ENCODE assay signal across 8 mouse cellular contexts in the genomic region with DNA sequence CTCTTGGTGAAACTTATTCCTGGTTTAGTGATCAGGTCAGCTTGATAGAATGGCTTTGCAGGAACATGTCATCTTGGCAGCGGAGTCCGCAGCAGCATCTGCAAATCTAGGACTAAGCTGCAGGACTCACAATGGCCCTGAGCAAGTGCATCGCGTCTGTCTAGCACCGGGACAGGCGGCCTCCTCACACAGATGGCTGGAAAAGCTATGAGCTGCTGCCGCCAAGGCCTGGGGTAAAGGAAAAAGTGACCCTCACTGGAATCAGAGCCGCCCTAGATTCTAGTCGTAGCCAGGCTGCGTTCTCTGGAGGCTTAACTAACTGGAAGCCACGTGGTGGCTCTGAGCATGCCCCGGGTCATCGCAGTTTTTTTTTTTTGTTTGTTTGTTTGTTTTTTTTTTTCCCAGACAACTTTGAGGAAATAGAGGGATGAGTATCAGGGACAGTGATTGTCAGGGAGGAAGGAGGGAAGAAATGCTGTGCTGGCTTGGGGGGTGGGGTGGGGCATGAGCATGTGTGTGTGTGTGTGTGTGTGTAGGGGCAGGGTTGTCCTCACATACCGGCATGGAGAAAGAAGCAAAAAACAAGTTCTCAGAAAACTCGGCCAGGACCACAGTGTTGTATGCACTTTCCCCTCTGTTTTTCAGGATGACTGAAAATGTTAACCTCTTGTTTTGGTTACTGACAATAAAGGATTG. TPM values are rescaled to one million over a fixed set of nuclear protein-coding genes. Genes with fewer than 3 reads are reported as not detected.
DNase-seq lines count a peak whose midpoint lies in the region; ATAC-seq and TF ChIP-seq lines count a peak whose summit lies in the region.

No protein-coding gene starts in this region.

- intact Hi-C loops in heart, postnatal 25 days (cut with DNase I), result no loop called here

- TF ChIP-seq EP300 in lung, postnatal 0 days (IDR thresholded peaks at IDR 0.05), result no peak; the same call in 1 of the 2 replicates

- ATAC-seq in lung, postnatal 0 days, result peak; percentile 51
- ATAC-seq in forebrain, embryonic 11.5 days (replicated peaks; ENCODE audit: low FRiP score), result peak; percentile 56
- no peak for ATAC-seq in neural tube, embryonic 13.5 days (ENCODE audit: low read depth)
- ATAC-seq in frontal cortex, adult (ENCODE audit: low TSS enrichment), result no peak

- TF ChIP-seq CTCF in lung, postnatal 0 days (IDR thresholded peaks at IDR 0.05), result no peak

- H3K4me3 ChIP-seq in lung, postnatal 0 days (ENCODE audit: low read depth, low read length), result no peak overlapping the region
- no peak overlapping the region for H3K4me3 ChIP-seq in forebrain, embryonic 11.5 days (ENCODE audit: low read depth, low read length)
- no peak overlapping the region for H3K4me3 ChIP-seq in neural tube, embryonic 13.5 days

- peak; percentile 31 for DNase-seq in lung, postnatal 0 days (ENCODE audit: low spot score)
- DNase-seq in lung, postnatal 14 days, result no peak
- peak; percentile 52 for DNase-seq in forebrain, embryonic 11.5 days (ENCODE audit: low spot score)
- DNase-seq in heart, postnatal 25 days (ENCODE audit: low spot score), result peak; percentile 26
- DNase-seq in c-Kit-positive CD71-positive TER-119-positive erythroid progenitor cells, embryonic 14.5 days (ENCODE audit: low spot score), result no peak
- no peak for DNase-seq in left cerebral cortex, adult 18-20 months (ENCODE audit: low spot score in 2 of 2)

- peak overlapping the region; percentile 60 for H3K27ac ChIP-seq in lung, postnatal 0 days (ENCODE audit: low read length)
- no peak overlapping the region for H3K27ac ChIP-seq in forebrain, embryonic 11.5 days (ENCODE audit: low read depth, low read length)
- H3K27ac ChIP-seq in neural tube, embryonic 13.5 days (replicated peaks), result no peak overlapping the region

- no peaks in the 10 kb centered on the region for H3K27me3 ChIP-seq in lung, postnatal 0 days (replicated peaks; ENCODE audit: insufficient read depth, low read length)
- H3K27me3 ChIP-seq in forebrain, embryonic 11.5 days (ENCODE audit: control insufficient read depth, insufficient read depth, low read length), result no peaks in the 10 kb centered on the region
- H3K27me3 ChIP-seq in neural tube, embryonic 13.5 days, result no peaks in the 10 kb centered on the region

- 28% methylated on average over 15 of the region's 15 CpGs for WGBS in lung, postnatal 0 days
- WGBS in forebrain, embryonic 11.5 days, result 29% methylated on average over 15 of the region's 15 CpGs
- WGBS in neural tube, embryonic 13.5 days, result 27% methylated on average over 15 of the region's 15 CpGs

- H3K4me2 ChIP-seq in lung, postnatal 0 days (replicated peaks; ENCODE audit: low read depth, low read length), result no peak overlapping the region
- H3K4me2 ChIP-seq in forebrain, embryonic 11.5 days (ENCODE audit: low read depth, low read length, severe bottlenecking), result peak overlapping the region; percentile 21; the same call in 1 of the 2 replicates
- H3K4me2 ChIP-seq in neural tube, embryonic 13.5 days, result peak overlapping the region; percentile 41

- peaks cover 4% of the 10 kb centered on the region; the same call in 1 of the 2 replicates for H3K4me1 ChIP-seq in lung, postnatal 0 days (ENCODE audit: insufficient read depth, low read depth, low read length)
- H3K4me1 ChIP-seq in forebrain, embryonic 11.5 days (replicated peaks; ENCODE audit: control insufficient read depth, insufficient read depth, low read length), result peaks cover 4% of the 10 kb centered on the region; the same call in 1 of the 2 replicates
- H3K4me1 ChIP-seq in neural tube, embryonic 13.5 days (replicated peaks), result peaks cover 6% of the 10 kb centered on the region

- no peak overlapping the region for H3K9ac ChIP-seq in lung, postnatal 0 days (replicated peaks; ENCODE audit: low read depth)
- H3K9ac ChIP-seq in forebrain, embryonic 11.5 days (ENCODE audit: low read length), result peak overlapping the region; percentile 35; the same call in 1 of the 2 replicates
- peak overlapping the region; percentile 38; the same call in 1 of the 2 replicates for H3K9ac ChIP-seq in neural tube, embryonic 13.5 days

- no peaks in the 10 kb centered on the region for H3K9me3 ChIP-seq in lung, postnatal 0 days (ENCODE audit: low read length)
- H3K9me3 ChIP-seq in forebrain, embryonic 11.5 days (ENCODE audit: control insufficient read depth, low read length), result no peaks in the 10 kb centered on the region
- no peaks in the 10 kb centered on the region for H3K9me3 ChIP-seq in neural tube, embryonic 13.5 days

- H3K36me3 ChIP-seq in lung, postnatal 0 days (ENCODE audit: insufficient read depth, low read length), result no peaks in the 10 kb centered on the region
- no peaks in the 10 kb centered on the region for H3K36me3 ChIP-seq in forebrain, embryonic 11.5 days (ENCODE audit: control insufficient read depth, insufficient read depth, low read length)
- no peaks in the 10 kb centered on the region for H3K36me3 ChIP-seq in neural tube, embryonic 13.5 days

RNA-seq across cellular contexts. Expression of gene Mocs2, which starts 37.7 kb away (rescaled TPM):
- polyA plus RNA-seq in lung, postnatal 0 days (2015; fragmentation: Nextera tagmentation; extraction: Ambion mirVana), result 99.7 and 108 TPM in 2 replicates
- polyA plus RNA-seq in forebrain, embryonic 11.5 days (2014; fragmentation: Nextera tagmentation; extraction: Ambion mirVana), result 74.6 and 81.7 TPM in 2 replicates
- 10 to 100 TPM; 49.6 to 59.8 TPM for total RNA-seq in heart, postnatal 25 days (2021)
- 131 TPM in 2 replicates for polyA plus RNA-seq in neural tube, embryonic 13.5 days (2015; fragmentation: Nextera tagmentation; extraction: Ambion mirVana)
- total RNA-seq in left cerebral cortex, adult 18-20 months (2021), result 10 to 100 TPM; 69.4 to 72.0 TPM

Comparison
In these comparisons a context has a peak if more than half of its experiments do, and no peak if none do; other contexts are left out.
1. DNase-seq: peak in lung, postnatal 0 days (single experiment), forebrain, embryonic 11.5 days (single experiment) and heart, postnatal 25 days (single experiment); none in lung, postnatal 14 days (single experiment), c-Kit-positive CD71-positive TER-119-positive erythroid progenitor cells, embryonic 14.5 days (single experiment) and left cerebral cortex, adult 18-20 months (0 of 2).
2. ATAC-seq: peak in lung, postnatal 0 days (single experiment) and forebrain, embryonic 11.5 days (single experiment); none in neural tube, embryonic 13.5 days (single experiment) and frontal cortex, adult (single experiment).